Mouse (Mus musculus) megakaryocyte, embryonic 14.5 days (primary cell): ENCODE measurements around the gene Acads.

ENCODE experiments used
- FLI1 ChIP-seq: IDR thresholded peaks from 2 replicates; pipeline ENCODE4 v1.6.1; 2012; ENCODE audit warnings: low read length, inconsistent platforms, mixed read lengths
- GATA1 ChIP-seq: IDR thresholded peaks from 3 replicates; pipeline ENCODE4 v1.6.1; 2012; ENCODE audit warnings: mixed read lengths, low read length, inconsistent platforms, borderline replicate concordance

DNA sequence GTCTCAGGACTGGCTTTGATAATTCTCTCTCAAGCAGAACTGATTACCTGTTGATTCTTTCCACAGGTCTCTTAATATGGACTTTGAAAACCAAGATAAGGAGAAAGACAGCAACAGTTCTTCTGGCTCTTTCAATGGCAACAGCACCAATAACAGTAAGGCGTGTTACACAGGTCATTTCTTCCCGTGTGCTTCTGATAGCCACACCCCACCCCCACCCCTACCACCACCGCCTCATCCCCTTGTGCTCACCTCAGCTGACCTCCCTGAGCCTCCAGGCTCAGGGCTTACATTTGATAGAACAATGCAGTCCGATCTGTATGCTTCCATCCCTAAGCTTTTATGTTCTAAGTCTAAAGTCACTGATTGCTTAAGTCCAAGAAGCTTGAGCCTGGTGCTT lies 44.4 kb downstream of the Acads start:
- no peak for TF ChIP-seq GATA1
- no peak for TF ChIP-seq FLI1
